Mouse (Mus musculus) CH12.LX (cell line): Measurements from ENCODE around the gene Aspdh. TPM values are rescaled to one million over a fixed set of nuclear protein-coding genes. Genes with fewer than 3 reads are reported as not detected.

Source experiments
- DNase-seq: peaks from one replicate; pipeline ENCODE4 v3.0.0-alpha.2; 2013; ENCODE audit errors: extremely low read depth
- H3K27ac ChIP-seq: 2 replicates; pipeline ENCODE4 v1.5.1; 2012; ENCODE audit warnings: low read depth, mild to moderate bottlenecking, control low read depth, moderate library complexity; ENCODE audit not compliant: insufficient read depth
- H3K27me3 ChIP-seq: replicated peaks from 2 replicates; pipeline ENCODE3; 2012; ENCODE audit warnings: inconsistent platforms
- H3K36me3 ChIP-seq, 2 experiments: replicated peaks in 1 of 2; 2 replicates each; pipeline versions ENCODE3 to v1.6.1; 2012; ENCODE audit warnings: inconsistent platforms in 1 of 2, low read length in 1 of 2, mild to moderate bottlenecking in 1 of 2, mixed read lengths in 1 of 2, moderate library complexity in 1 of 2; ENCODE audit not compliant: control insufficient read depth in 1 of 2, insufficient read depth in 1 of 2
- H3K4me1 ChIP-seq, 2 experiments: 2 replicates each; pipeline ENCODE4 v1.6.1; 2012; ENCODE audit warnings: inconsistent platforms in 1 of 2, moderate library complexity in 1 of 2; ENCODE audit not compliant: insufficient read depth in 2 of 2, control insufficient read depth in 1 of 2
- H3K4me2 ChIP-seq: 2 replicates; pipeline ENCODE4 v1.6.1; 2012; ENCODE audit warnings: low read depth, mild to moderate bottlenecking, control low read depth; ENCODE audit not compliant: poor library complexity, insufficient read depth, severe bottlenecking
- H3K4me3 ChIP-seq, 3 experiments: fragments of 150-350 bp in 1 of 3; sonication (generic) in 1 of 3; replicated peaks in 1 of 3; 2 replicates each; pipeline versions ENCODE3 to v1.5.1; 2011 to 2012; ENCODE audit warnings: low read depth in 2 of 3, low read length in 2 of 3, mild to moderate bottlenecking in 2 of 3, moderate library complexity in 2 of 3, control low read depth in 1 of 3, improper control_type of control experiment in 1 of 3, inconsistent platforms in 1 of 3, mixed read lengths in 1 of 3; ENCODE audit not compliant: poor library complexity in 1 of 3
- H3K79me2 ChIP-seq: replicated peaks from 2 replicates; pipeline ENCODE4 v1.6.1; 2012; ENCODE audit warnings: mild to moderate bottlenecking, moderate library complexity; ENCODE audit not compliant: control insufficient read depth, poor library complexity, insufficient read depth, severe bottlenecking; ENCODE audit errors: extremely low read depth
- H3K9ac ChIP-seq: 2 replicates; pipeline ENCODE4 v1.6.1; 2012; ENCODE audit warnings: low read depth, mild to moderate bottlenecking, control low read depth, moderate library complexity; ENCODE audit not compliant: insufficient read depth
- H3K9me3 ChIP-seq: replicated peaks from 2 replicates; pipeline ENCODE3; 2012; ENCODE audit warnings: low read length, inconsistent platforms, mixed read lengths
- BHLHE40 ChIP-seq: IDR thresholded peaks from 2 replicates; pipeline ENCODE4 v1.6.1; 2011; ENCODE audit warnings: mild to moderate bottlenecking, low read depth, low read length, improper control_type of control experiment
- CHD2 ChIP-seq: IDR thresholded peaks from 2 replicates; pipeline ENCODE4 v1.6.1; 2011; ENCODE audit warnings: low read length, improper control_type of control experiment
- CTCF ChIP-seq, 2 experiments: IDR thresholded peaks in 1 of 2; conservative IDR thresholded peaks in 1 of 2; 2 replicates each; pipeline ENCODE4 v1.5.1; 2011 to 2012; ENCODE audit warnings: low read depth in 2 of 2, low read length in 2 of 2, improper control_type of control experiment in 1 of 2, inconsistent platforms in 1 of 2, mild to moderate bottlenecking in 1 of 2, moderate library complexity in 1 of 2
- E2F4 ChIP-seq: IDR thresholded peaks from 2 replicates; pipeline ENCODE4 v1.6.1; 2011; ENCODE audit warnings: low read depth, low read length, improper control_type of control experiment; ENCODE audit not compliant: insufficient replicate concordance
- ELF1 ChIP-seq: IDR thresholded peaks from 2 replicates; pipeline ENCODE4 v1.6.1; 2014; ENCODE audit warnings: low read depth, mild to moderate bottlenecking, inconsistent platforms, low read length, improper control_type of control experiment
- EP300 ChIP-seq: IDR thresholded peaks from 2 replicates; pipeline ENCODE4 v1.6.1; 2011; ENCODE audit warnings: low read length, improper control_type of control experiment
- ETS1 ChIP-seq: conservative IDR thresholded peaks from 2 replicates; pipeline ENCODE4 v1.6.1; 2012; ENCODE audit warnings: low read depth, mild to moderate bottlenecking, inconsistent platforms, low read length, improper control_type of control experiment, moderate library complexity
- HCFC1 ChIP-seq: IDR thresholded peaks from 2 replicates; pipeline ENCODE4 v1.6.1; 2012; ENCODE audit warnings: low read depth, mild to moderate bottlenecking, inconsistent platforms, low read length, improper control_type of control experiment
- IRF4 ChIP-seq: IDR thresholded peaks from 2 replicates; pipeline ENCODE4 v1.6.1; 2014; ENCODE audit warnings: low read depth, mild to moderate bottlenecking, inconsistent platforms, low read length, improper control_type of control experiment
- KAT2A ChIP-seq: IDR thresholded peaks from 2 replicates; pipeline ENCODE4 v1.6.1; 2012; ENCODE audit warnings: low read length, improper control_type of control experiment, inconsistent platforms; ENCODE audit not compliant: insufficient replicate concordance
- MAX ChIP-seq: IDR thresholded peaks from 2 replicates; pipeline ENCODE4 v1.6.1; 2011; ENCODE audit warnings: low read length, improper control_type of control experiment
- MAZ ChIP-seq: IDR thresholded peaks from 2 replicates; pipeline ENCODE4 v1.6.1; 2012; ENCODE audit warnings: low read depth, mild to moderate bottlenecking, inconsistent platforms, low read length, improper control_type of control experiment, moderate library complexity
- MXI1 ChIP-seq: IDR thresholded peaks from 2 replicates; pipeline ENCODE4 v1.6.1; 2011; ENCODE audit warnings: mild to moderate bottlenecking, low read depth, low read length, improper control_type of control experiment
- MYC ChIP-seq: IDR thresholded peaks from 2 replicates; pipeline ENCODE4 v1.6.1; 2011; ENCODE audit warnings: low read depth, mild to moderate bottlenecking, improper control_type of control experiment, low read length
- NELFE ChIP-seq: IDR thresholded peaks from 2 replicates; pipeline ENCODE4 v1.6.1; 2011; ENCODE audit warnings: low read depth, low read length, improper control_type of control experiment
- POLR2A ChIP-seq: IDR thresholded peaks from 2 replicates; pipeline ENCODE4 v1.6.1; 2011; ENCODE audit warnings: low read depth, mild to moderate bottlenecking, improper control_type of control experiment, low read length
- RAD21 ChIP-seq: IDR thresholded peaks from 2 replicates; pipeline ENCODE4 v1.6.1; 2011; ENCODE audit warnings: low read depth, mild to moderate bottlenecking, low read length, improper control_type of control experiment, moderate library complexity
- RCOR1 ChIP-seq: conservative IDR thresholded peaks from 2 replicates; pipeline ENCODE4 v1.6.1; 2012; ENCODE audit warnings: low read depth, mild to moderate bottlenecking, inconsistent platforms, low read length, improper control_type of control experiment
- SIN3A ChIP-seq: IDR thresholded peaks from 2 replicates; pipeline ENCODE4 v1.6.1; 2012; ENCODE audit warnings: low read length, improper control_type of control experiment, inconsistent platforms
- SMC3 ChIP-seq: IDR thresholded peaks from 2 replicates; pipeline ENCODE4 v1.6.1; 2011; ENCODE audit warnings: low read depth, low read length, improper control_type of control experiment
- TBP ChIP-seq: conservative IDR thresholded peaks from 2 replicates; pipeline ENCODE4 v1.6.1; 2011; ENCODE audit warnings: low read depth, low read length, improper control_type of control experiment
- TCF12 ChIP-seq: IDR thresholded peaks from 2 replicates; pipeline ENCODE4 v1.6.1; 2014; ENCODE audit warnings: low read depth, mild to moderate bottlenecking, inconsistent platforms, low read length, improper control_type of control experiment
- UBTF ChIP-seq: IDR thresholded peaks from 2 replicates; pipeline ENCODE4 v1.6.1; 2012; ENCODE audit warnings: low read depth, mild to moderate bottlenecking, inconsistent platforms, low read length, improper control_type of control experiment, moderate library complexity
- USF2 ChIP-seq: conservative IDR thresholded peaks from 2 replicates; pipeline ENCODE4 v1.6.1; 2011; ENCODE audit warnings: low read depth, low read length, improper control_type of control experiment
- ZKSCAN1 ChIP-seq: IDR thresholded peaks from 2 replicates; pipeline ENCODE4 v1.6.1; 2012; ENCODE audit warnings: low read depth, inconsistent platforms, low read length, improper control_type of control experiment, borderline replicate concordance
- ZNF384 ChIP-seq: IDR thresholded peaks from 2 replicates; pipeline ENCODE4 v1.6.1; 2012; ENCODE audit warnings: low read depth, low read length, improper control_type of control experiment, inconsistent platforms
- dilution Hi-C: fragments of 300-500 bp; cut with MboI; formaldehyde crosslinking; loops from 2 replicates; pipeline ENCODE4 v1.14.3; 2020; ENCODE audit warnings: low sequenced_read_pairs; ENCODE audit not compliant: extremely low pct_unique_long_range_greater_than_20kb, extremely low pct_ligation_motif_present
- in situ Hi-C: fragments of 300-500 bp; cut with MboI; formaldehyde crosslinking; loops from 3 replicates; pipeline ENCODE4 v1.14.3; 2019; ENCODE audit warnings: low sequenced_read_pairs, low pct_ligation_motif_present, low pct_unique_long_range_greater_than_20kb, mixed read lengths
- polyA plus RNA-seq: library from polyadenylated mRNA; unstranded; fragments of >175 nt; gene quantifications from 2 replicates; pipeline ENCODE4 v1.2.1, GENCODE M21; 2012; ENCODE audit warnings: low read depth; ENCODE audit not compliant: insufficient read length
- total RNA-seq, 2 experiments: library from RNA; depleted of rRNA; stranded (reverse); fragments of 300-350 nt in 1 of 2; fragments of >200 nt in 1 of 2; gene quantifications; 2 replicates each; pipeline ENCODE4 v1.2.3; 2012 to 2014

The Aspdh gene
- total and polyA plus RNA-seq, 3 experiments: not detected

DNA sequence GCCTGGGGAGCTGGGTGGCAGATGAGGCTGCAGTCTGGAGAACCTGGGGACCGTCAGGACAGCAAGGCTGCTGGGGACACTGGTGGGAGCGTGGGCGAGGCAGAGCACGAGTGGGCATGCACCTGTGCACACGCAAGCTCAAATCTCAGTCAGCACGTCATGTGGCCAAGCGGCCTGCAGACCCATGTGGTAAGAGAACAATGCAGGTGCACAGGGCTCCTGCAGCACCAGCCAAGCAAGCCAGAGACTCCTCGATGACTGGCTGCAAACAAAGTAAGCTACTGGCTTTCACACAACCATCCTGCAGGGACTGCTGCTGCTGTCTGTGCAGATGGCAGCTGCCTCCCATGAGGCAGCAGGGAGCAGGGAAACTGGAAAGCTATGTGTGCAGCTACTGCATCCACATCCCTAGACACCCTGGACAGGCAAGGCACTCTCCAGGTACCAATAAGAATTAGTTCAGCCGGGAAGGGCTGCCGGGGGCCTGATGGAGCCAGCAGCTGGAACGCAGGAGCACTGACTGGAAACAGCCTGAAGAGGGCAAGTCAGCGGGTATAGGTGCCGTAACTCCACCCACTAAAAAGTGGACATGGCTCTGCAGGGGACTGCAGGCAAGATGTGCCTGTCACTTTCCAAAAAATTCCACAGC, 21.9 kb downstream of the Aspdh start:
- Histone ChIP-seq H3K4me2 (no peak overlapping the region), H3K27me3 (peaks cover 8% of the 10 kb centered on the region), H3K4me3 (no peak overlapping the region), H3K36me3 (peaks cover 22 to 60% of the 10 kb centered on the region in 2 experiments), H3K9ac (no peak overlapping the region), H3K4me1 (no peaks in the 10 kb centered on the region), H3K27ac (no peak overlapping the region), H3K9me3 (no peaks in the 10 kb centered on the region), H3K79me2 (no peaks in the 10 kb centered on the region)
- in situ Hi-C loops: loop anchor here (10.0 kb wide), 1 partner anchor 102 kb away; the partner anchor contains the start of genes 1700008O03Rik and Syt3
- no peak for TF ChIP-seq CTCF (conservative IDR thresholded peaks at IDR 0.05 in 1 of 2, IDR thresholded peaks at IDR 0.05 in 1 of 2; ENCODE audit: low read depth in 2 of 2, low read length in 2 of 2)
- no peak for TF ChIP-seq SIN3A
- TF ChIP-seq NELFE: no peak
- no peak for TF ChIP-seq MYC
- TF ChIP-seq EP300: no peak
- TF ChIP-seq POLR2A: no peak
- no peak for TF ChIP-seq TCF12
- TF ChIP-seq E2F4: no peak
- no peak for TF ChIP-seq TBP
- TF ChIP-seq RAD21: no peak
- TF ChIP-seq ZKSCAN1: no peak
- TF ChIP-seq KAT2A: no peak
- no peak for TF ChIP-seq ETS1
- no peak for DNase-seq
- dilution Hi-C loops: no loop called here

DNA sequence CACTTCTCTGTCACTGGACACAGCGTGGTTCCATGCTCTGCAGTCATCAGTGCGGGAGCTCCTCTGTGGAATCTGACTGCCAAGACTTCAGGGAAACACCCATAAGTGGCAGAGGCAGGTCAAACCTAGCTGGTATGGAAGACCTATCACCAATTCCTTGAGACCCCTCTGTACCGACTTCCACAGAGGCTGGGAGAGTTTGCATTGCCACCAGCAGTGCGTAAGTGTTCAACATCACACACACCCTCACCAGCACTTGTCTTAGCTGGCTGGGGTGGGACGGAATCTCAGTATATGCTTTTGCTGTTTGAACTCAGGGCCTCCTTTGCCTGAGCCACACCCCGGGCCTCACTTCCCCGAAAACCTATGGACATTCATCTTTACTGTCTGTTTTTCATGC, 22.7 kb downstream of the Aspdh start:
- in situ Hi-C loops: loop anchor here (10.0 kb wide), 1 partner anchor 103 kb away; the partner anchor contains the start of genes 1700008O03Rik and Syt3
- H3K27ac ChIP-seq: no peak overlapping the region
- dilution Hi-C loops: no loop called here
- H3K36me3 ChIP-seq: peaks cover 29 to 69% of the 10 kb centered on the region in 2 experiments
- no peaks in the 10 kb centered on the region for H3K27me3 ChIP-seq
- no peaks in the 10 kb centered on the region for H3K4me1 ChIP-seq
- H3K79me2 ChIP-seq: no peaks in the 10 kb centered on the region
- no peak for DNase-seq
- no peaks in the 10 kb centered on the region for H3K9me3 ChIP-seq
- no peak overlapping the region for H3K9ac ChIP-seq
- no peak for TF ChIP-seq ETS1
- TF ChIP-seq IRF4: no peak
- H3K4me2 ChIP-seq: no peak overlapping the region
- H3K4me3 ChIP-seq: no peak overlapping the region

DNA sequence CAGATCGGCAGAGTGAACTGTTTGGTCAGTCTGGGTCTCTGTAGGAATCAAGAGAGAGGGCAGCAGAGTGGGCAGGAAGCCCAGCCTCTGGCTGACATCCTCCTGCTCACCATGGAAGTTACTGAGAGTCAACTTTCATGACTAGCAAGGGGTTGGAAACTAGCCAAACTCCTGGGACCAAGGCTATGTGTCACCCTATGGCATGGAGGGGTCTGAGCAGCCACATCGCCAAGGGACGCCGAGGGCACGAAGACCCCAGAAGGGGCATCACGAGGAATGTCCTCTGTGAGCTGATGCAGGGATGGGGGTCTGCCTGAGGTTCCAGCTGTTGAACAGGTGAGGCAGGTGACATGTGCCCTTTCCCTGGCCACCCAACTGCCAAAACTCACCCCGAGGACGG, 23.4 kb downstream of the Aspdh start:
- no peaks in the 10 kb centered on the region for H3K27me3 ChIP-seq
- in situ Hi-C loops: loop anchor here (10.0 kb wide), 1 partner anchor 104 kb away; the partner anchor contains the start of genes 1700008O03Rik and Syt3
- H3K36me3 ChIP-seq: peaks cover 32 to 75% of the 10 kb centered on the region in 2 experiments
- no peak overlapping the region for H3K4me2 ChIP-seq
- no peaks in the 10 kb centered on the region for H3K9me3 ChIP-seq
- TF ChIP-seq EP300 (no peak), TCF12 (no peak), MAX (no peak), MYC (no peak), MAZ (no peak), CTCF (conservative IDR thresholded peaks at IDR 0.05 in 1 of 2, IDR thresholded peaks at IDR 0.05 in 1 of 2; ENCODE audit: low read depth in 2 of 2, low read length in 2 of 2) (no peak), RCOR1 (no peak), USF2 (no peak), CHD2 (no peak), NELFE (no peak), KAT2A (no peak), BHLHE40 (no peak), HCFC1 (no peak), ZNF384 (no peak), UBTF (no peak), SMC3 (no peak), MXI1 (no peak), ELF1 (no peak)
- TF ChIP-seq, all 38 proteins: peak for 0
- Histone ChIP-seq H3K4me1 (no peaks in the 10 kb centered on the region), H3K27ac (no peak overlapping the region), H3K9ac (no peak overlapping the region), H3K4me3 (no peak overlapping the region), H3K79me2 (no peaks in the 10 kb centered on the region)
- DNase-seq: no peak
- dilution Hi-C loops: no loop called here
